Mouse (Mus musculus) kidney, embryonic 14.5 days (tissue): ENCODE measurements at regions not wholly inside any gene's neighbourhood (a gene's known extent, or its start where the extent isn't known, plus 50 kb on each side); places are given as distances from the start of the nearest gene placed in this dataset.

ENCODE experiments used
- ATAC-seq: fragments of 200-750 bp; cut with Nextera tagmentation; 2 replicates; pipeline ENCODE4 v1.8.0; 2017; ENCODE audit warnings: moderate number of reproducible peaks, mild to moderate bottlenecking, moderate TSS enrichment, moderate library complexity; ENCODE audit not compliant: low FRiP score, low TSS enrichment
- H3K27ac ChIP-seq: fragments of 300-500 bp; sonication (generic); 2 replicates; pipeline ENCODE4 v1.5.1; 2014; ENCODE audit warnings: low read depth, mild to moderate bottlenecking, low read length, moderate library complexity, mixed read lengths
- H3K27me3 ChIP-seq: fragments of 300-500 bp; sonication (generic); 2 replicates; pipeline ENCODE4 v1.6.1; 2014; ENCODE audit warnings: mild to moderate bottlenecking, low read length; ENCODE audit not compliant: control insufficient read depth, insufficient read depth
- H3K36me3 ChIP-seq: fragments of 300-500 bp; sonication (generic); 2 replicates; pipeline ENCODE4 v1.6.1; 2014; ENCODE audit warnings: low read length, mixed read lengths; ENCODE audit not compliant: control insufficient read depth, insufficient read depth
- H3K4me1 ChIP-seq: fragments of 300-500 bp; sonication (generic); 2 replicates; pipeline ENCODE4 v1.6.1; 2014; ENCODE audit warnings: low read length, mixed read lengths; ENCODE audit not compliant: control insufficient read depth, insufficient read depth
- H3K4me2 ChIP-seq: fragments of 300-500 bp; sonication (generic); replicated peaks from 2 replicates; pipeline ENCODE4 v1.6.1; 2014; ENCODE audit warnings: low read depth, mild to moderate bottlenecking, low read length
- H3K4me3 ChIP-seq: fragments of 300-500 bp; sonication (generic); 2 replicates; pipeline ENCODE4 v1.5.1; 2014; ENCODE audit warnings: mild to moderate bottlenecking, low read length
- H3K9ac ChIP-seq: fragments of 300-500 bp; sonication (generic); 2 replicates; pipeline ENCODE4 v1.6.1; 2014; ENCODE audit warnings: low read depth, mild to moderate bottlenecking, low read length, moderate library complexity
- H3K9me3 ChIP-seq: fragments of 300-500 bp; sonication (generic); 2 replicates; pipeline ENCODE4 v1.6.1; 2016; ENCODE audit warnings: low read length; ENCODE audit not compliant: control insufficient read depth
- WGBS: fragments of 180-500 bp; shearing (Covaris S2); extraction: QIAGEN DNeasy Blood & Tissue Kit; methylation state at CpG from one replicate; pipeline ENCODE4 v1.1.7; 2014; 5-methylcytosine and 5-hydroxymethylcytosine counted together

GRCm38 (mm10) chr1:77947894-77948293, 249.0 kb downstream of the Pax3 start:
- H3K9ac ChIP-seq: no peak overlapping the region
- no peak overlapping the region for H3K4me2 ChIP-seq
- WGBS: 81% methylated on average over 2 of the region's 2 CpGs
- H3K4me3 ChIP-seq: no peak overlapping the region
- H3K36me3 ChIP-seq: no peaks in the 10 kb centered on the region
- no peaks in the 10 kb centered on the region for H3K9me3 ChIP-seq
- H3K27me3 ChIP-seq: no peaks in the 10 kb centered on the region; the same call in 1 of the 2 replicates
- no peaks in the 10 kb centered on the region for H3K4me1 ChIP-seq
- H3K27ac ChIP-seq: no peak overlapping the region
- no peak for ATAC-seq

DNA sequence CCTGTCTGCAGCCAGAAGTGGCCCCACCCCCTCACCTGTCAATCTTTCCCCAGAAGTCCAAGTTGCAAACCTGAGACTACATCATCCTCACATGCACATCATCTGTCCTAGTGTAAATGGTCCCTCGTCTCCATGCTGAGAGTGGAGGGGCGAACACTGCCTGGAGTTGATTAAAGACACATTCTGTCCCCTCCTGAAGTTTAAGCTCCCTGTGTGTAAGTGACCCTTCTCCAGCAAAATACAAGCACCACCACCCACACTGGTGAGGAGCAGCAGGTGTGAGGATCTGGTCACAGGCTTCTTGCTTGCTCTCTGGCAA, 252.6 kb downstream of the Pax3 start:
- WGBS: 69% methylated on average over 2 of the region's 2 CpGs
- H3K4me2 ChIP-seq: no peak overlapping the region

DNA sequence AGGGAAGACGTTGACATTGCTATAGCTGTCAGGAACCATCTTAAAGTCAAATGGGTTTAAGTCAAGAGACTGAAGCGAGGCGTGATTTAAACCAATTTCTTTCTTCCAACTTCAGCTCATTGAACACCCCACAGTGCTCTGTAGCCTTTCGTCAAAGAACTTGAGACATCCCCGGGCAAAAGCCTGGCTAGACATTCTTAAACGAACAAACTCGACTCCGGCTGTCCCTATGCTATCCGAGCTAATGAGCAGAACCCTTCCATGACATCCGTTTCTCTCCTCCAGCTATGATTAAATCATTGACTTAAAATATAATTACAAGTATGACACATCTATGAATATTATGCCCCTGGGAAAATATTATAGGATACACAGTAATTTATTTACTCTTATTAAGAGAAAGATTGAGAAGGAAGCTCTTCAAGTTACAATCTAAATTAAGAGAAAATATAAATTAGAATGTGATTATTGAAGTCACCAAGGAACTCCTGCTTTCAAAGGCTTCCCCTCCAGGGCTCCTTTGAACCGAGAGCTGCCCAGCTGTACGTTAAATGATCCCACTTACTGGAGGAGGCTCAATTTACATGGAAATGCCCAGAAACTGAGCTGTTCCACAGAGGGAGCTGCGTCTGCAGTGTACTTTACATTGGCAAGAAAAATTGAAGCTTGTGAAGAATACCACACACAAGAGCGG, 253.2 kb downstream of the Pax3 start:
- Histone ChIP-seq H3K9me3 (no peaks in the 10 kb centered on the region), H3K36me3 (no peaks in the 10 kb centered on the region), H3K4me2 (no peak overlapping the region), H3K9ac (no peak overlapping the region), H3K27me3 (no peaks in the 10 kb centered on the region), H3K4me1 (no peaks in the 10 kb centered on the region), H3K4me3 (no peak overlapping the region), H3K27ac (no peak overlapping the region)
- ATAC-seq: no peak
- 59% methylated on average over 14 of the region's 14 CpGs for WGBS

More for the DNA sequence above, 252.6 kb downstream of the Pax3 start:
- no peak overlapping the region for H3K9ac ChIP-seq
- no peak for ATAC-seq
- no peaks in the 10 kb centered on the region for H3K4me1 ChIP-seq
- H3K27ac ChIP-seq: no peak overlapping the region
- no peaks in the 10 kb centered on the region for H3K36me3 ChIP-seq
- H3K4me3 ChIP-seq: no peak overlapping the region
- no peaks in the 10 kb centered on the region for H3K9me3 ChIP-seq
- H3K27me3 ChIP-seq: no peaks in the 10 kb centered on the region

DNA sequence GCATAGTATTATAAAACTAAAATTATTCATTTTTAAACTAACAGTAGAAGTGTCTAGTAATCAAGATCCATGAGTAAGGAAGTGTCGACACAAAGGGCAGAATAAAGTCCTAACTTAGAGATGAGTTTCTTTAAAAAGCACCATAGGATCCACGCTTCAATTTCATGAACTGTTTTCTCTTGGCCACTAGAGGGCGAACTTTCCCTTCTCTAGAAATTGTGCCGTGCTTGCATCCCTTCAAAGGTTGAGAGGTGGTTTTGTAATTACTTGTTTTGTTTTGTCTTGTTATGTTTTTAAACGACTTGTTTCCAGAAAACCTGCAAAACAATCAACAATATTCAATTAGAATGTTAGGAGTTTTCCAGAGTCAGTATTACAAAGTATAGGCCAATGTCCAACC, 253.8 kb downstream of the Pax3 start:
- Histone ChIP-seq H3K27me3 (no peaks in the 10 kb centered on the region), H3K27ac (no peak overlapping the region), H3K4me3 (no peak overlapping the region), H3K9ac (no peak overlapping the region), H3K36me3 (no peaks in the 10 kb centered on the region), H3K4me1 (no peaks in the 10 kb centered on the region), H3K9me3 (no peaks in the 10 kb centered on the region), H3K4me2 (no peak overlapping the region)
- WGBS: 2% methylated on average over 5 of the region's 5 CpGs
- no peak for ATAC-seq

DNA sequence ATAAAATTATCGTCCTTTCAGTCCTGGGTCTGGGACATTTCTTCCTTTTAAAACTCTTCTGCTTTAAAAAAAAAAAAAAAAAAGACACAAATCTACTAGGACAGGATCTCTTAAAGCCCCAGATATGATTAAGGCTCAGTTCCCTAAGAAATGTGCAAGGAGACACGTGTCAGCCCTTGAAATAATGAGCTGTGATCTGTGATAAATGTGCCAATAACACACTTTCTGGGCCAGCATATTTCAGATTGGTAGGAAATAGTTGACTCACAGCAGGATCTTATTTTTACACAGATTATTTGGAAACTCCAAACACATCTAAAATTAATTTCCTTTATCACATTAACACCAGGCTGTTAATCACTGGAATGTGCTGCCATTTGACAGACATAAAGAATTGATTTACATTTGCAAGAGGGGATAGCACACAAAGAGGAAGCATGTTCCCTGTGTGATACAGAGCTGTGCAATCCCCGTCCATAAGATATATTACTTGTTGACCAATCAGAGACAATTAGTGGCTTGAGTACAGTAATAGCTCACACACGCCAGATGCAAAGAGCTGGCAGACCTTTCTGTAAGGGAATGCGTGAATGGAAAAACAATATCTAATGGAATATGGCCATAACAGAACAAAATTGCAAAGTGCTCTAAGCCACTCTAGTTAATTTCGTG, 263.7 kb downstream of the Pax3 start:
- Histone ChIP-seq H3K27ac (no peak overlapping the region), H3K27me3 (no peaks in the 10 kb centered on the region), H3K36me3 (no peaks in the 10 kb centered on the region), H3K4me1 (0 out of 2 replicates have a peak, but pooled peaks cover 3% of the 10 kb centered on the region), H3K9me3 (peaks cover 3% of the 10 kb centered on the region; the same call in 1 of the 2 replicates), H3K4me2 (no peak overlapping the region), H3K9ac (no peak overlapping the region), H3K4me3 (no peak overlapping the region)
- no peak for ATAC-seq
- 53% methylated on average over 6 of the region's 6 CpGs for WGBS

GRCm38 (mm10) chr1:77932226-77932625, 264.7 kb downstream of the Pax3 start:
- Histone ChIP-seq H3K27me3 (no peaks in the 10 kb centered on the region), H3K36me3 (no peaks in the 10 kb centered on the region), H3K4me2 (no peak overlapping the region), H3K9ac (no peak overlapping the region), H3K27ac (no peak overlapping the region), H3K9me3 (peaks cover 3% of the 10 kb centered on the region; the same call in 1 of the 2 replicates), H3K4me1 (0 out of 2 replicates have a peak, but pooled peaks cover 3% of the 10 kb centered on the region), H3K4me3 (no peak overlapping the region)
- no peak for ATAC-seq
- 83% methylated on average over 5 of the region's 5 CpGs for WGBS

DNA sequence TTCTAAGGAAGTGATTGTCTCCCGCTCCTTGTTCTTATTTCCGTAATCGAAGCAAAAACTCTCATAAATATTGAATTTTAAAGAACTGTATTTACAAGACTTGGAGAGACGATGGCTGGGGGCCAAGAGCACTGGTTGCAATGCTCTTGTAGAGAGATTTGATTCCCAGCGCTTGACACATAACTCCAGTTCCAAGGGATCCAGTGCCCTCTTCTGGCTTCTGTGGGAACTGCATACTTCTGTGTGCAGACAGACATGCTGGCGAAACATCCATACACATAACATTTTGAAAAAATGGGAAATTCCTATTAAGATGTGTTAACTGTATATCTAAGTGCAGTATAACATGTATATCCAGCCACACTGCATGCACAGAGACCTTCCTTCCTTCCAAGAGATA, 266.3 kb downstream of the Pax3 start:
- Histone ChIP-seq H3K4me3 (no peak overlapping the region), H3K9ac (no peak overlapping the region), H3K4me1 (0 out of 2 replicates have a peak, but pooled peaks cover 3% of the 10 kb centered on the region), H3K27ac (no peak overlapping the region), H3K4me2 (no peak overlapping the region), H3K9me3 (peaks cover 3% of the 10 kb centered on the region; the same call in 1 of the 2 replicates), H3K27me3 (no peaks in the 10 kb centered on the region), H3K36me3 (no peaks in the 10 kb centered on the region)
- 92% methylated on average over 6 of the region's 6 CpGs for WGBS
- no peak for ATAC-seq

DNA sequence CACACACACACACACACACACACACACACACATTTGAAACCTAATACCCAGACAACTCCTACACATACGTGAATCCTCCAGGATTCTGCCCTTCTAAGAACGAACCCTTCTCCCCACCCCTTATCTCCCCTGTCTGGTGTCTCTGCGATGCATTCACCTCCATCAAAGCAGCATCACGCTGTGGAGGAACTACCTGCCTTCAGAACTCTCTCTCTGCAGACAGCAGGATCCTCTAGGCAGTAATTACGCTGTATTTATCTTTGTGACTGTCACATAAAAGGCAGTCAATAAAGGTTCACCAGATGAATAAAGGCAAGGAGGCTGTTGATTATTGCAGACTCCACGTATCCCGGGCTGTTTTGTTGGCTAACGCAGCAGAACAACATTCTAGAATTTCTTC, 267.4 kb downstream of the Pax3 start:
- Histone ChIP-seq H3K4me1 (0 out of 2 replicates have a peak, but pooled peaks cover 3% of the 10 kb centered on the region), H3K4me2 (no peak overlapping the region), H3K9ac (no peak overlapping the region), H3K27me3 (no peaks in the 10 kb centered on the region), H3K36me3 (no peaks in the 10 kb centered on the region), H3K9me3 (peaks cover 3% of the 10 kb centered on the region; the same call in 1 of the 2 replicates), H3K27ac (no peak overlapping the region), H3K4me3 (no peak overlapping the region)
- ATAC-seq: no peak
- 18% methylated on average over 8 of the region's 8 CpGs for WGBS

DNA sequence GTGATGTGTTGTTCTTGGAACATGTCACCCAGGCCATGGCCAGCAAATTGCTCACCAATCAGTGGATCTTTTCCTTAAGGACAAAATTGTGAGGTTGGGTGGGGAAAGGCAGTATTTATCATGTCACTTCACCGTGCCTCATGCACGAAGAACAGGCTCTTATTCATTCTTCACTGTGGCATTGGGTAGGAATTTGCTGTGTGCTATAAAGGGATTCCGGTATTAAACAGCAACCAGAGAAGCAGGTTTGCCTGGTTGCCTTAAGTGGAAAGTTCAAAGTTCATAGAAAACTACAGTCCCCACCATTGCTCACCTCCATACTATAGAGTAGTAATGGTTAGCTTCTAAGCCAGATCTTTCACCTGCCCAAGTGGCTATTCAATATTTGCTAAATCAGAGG, 270.8 kb downstream of the Pax3 start:
- Histone ChIP-seq H3K36me3 (no peaks in the 10 kb centered on the region), H3K4me2 (no peak overlapping the region), H3K9ac (no peak overlapping the region), H3K4me3 (no peak overlapping the region), H3K27me3 (no peaks in the 10 kb centered on the region), H3K9me3 (peaks cover 3% of the 10 kb centered on the region; the same call in 1 of the 2 replicates), H3K4me1 (0 out of 2 replicates have a peak, but pooled peaks cover 3% of the 10 kb centered on the region), H3K27ac (no peak overlapping the region)
- ATAC-seq: no peak
- 62% methylated on average over 3 of the region's 3 CpGs for WGBS
